36 mouse cellular contexts compared by ENCODE assay signal in the genomic region with DNA sequence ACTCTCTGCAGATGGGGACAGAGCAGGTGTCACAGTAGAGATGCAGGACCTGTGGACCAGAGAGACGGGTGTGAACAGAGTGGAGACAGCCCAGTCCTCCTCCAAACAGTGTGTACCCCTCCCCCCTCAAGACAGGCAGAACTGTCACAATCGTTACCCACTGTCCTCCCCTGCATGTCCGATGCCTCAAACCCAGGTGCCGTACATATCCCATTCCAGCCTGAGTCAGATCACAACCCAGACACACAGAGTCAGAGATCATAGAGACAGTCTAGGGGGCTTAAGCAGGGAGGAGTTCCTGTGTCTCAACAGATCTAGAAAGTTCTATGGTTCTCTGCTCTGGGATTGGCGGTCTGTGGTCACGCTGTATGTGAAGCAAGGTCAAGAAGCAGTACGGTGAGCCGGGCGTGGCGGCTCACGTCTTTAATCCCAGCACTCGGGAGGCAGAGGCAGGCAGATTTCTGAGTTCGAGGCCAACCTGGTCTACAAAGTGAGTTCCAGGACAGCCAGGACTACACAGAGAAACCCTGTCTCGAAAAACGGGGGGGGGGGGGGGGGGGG. TPM values are rescaled to one million over a fixed set of nuclear protein-coding genes. Genes with fewer than 3 reads are reported as not detected.
A peak's percentile ranks its signal among the peaks of the same experiment; 100 is the strongest.
DNase-seq lines count a peak whose midpoint lies in the region; ATAC-seq lines count a peak whose summit lies in the region.
"Had no signal": no experiment of that assay in that cellular context is flagged by ENCODE, and none has a peak within 500 bp of the region (broad histone marks: within the 10 kb centered on the region; RNA-seq: fewer than 3 reads in every experiment).

No protein-coding gene starts in this region.

- no peak overlapping the region for H3K4me2 ChIP-seq in intestine, embryonic 15.5 days (replicated peaks)
- H3K4me2 ChIP-seq: liver, embryonic 15.5 days had no signal

- H3K36me3 ChIP-seq in megakaryocyte, embryonic 14.5 days (replicated peaks; ENCODE audit: low read length): no peaks in the 10 kb centered on the region
- H3K36me3 ChIP-seq in intestine, embryonic 15.5 days: no peaks in the 10 kb centered on the region
- H3K36me3 ChIP-seq: embryonic facial prominence, embryonic 13.5 days; liver, embryonic 15.5 days; midbrain, embryonic 12.5 days; neural tube, embryonic 13.5 days had no signal

- intact Hi-C loops in heart, postnatal 25 days (cut with DNase I): no loop called here

- peak; percentile 76 for DNase-seq in heart, adult 11 months
- no peak for DNase-seq in heart, postnatal 25 days (ENCODE audit: low spot score)
- peak; percentile 78 for DNase-seq in R1 (ENCODE audit: low read depth, low spot score)
- DNase-seq in layer of hippocampus, postnatal 36 days: no peak
- DNase-seq: adrenal gland, postnatal 10 days; cerebellum, adult 11 months; cerebellum, adult 9-10 months; cerebellum, postnatal 36 days; forebrain, postnatal 0 days; lung, embryonic 14.5 days; lung, postnatal 14 days; right cerebral cortex, adult 18-20 months; thymus, adult 18-20 months; thymus, postnatal 25 days had no signal

- 91% methylated on average over 13 of the region's 15 CpGs for WGBS in intestine, embryonic 15.5 days

- no peak overlapping the region for H3K27ac ChIP-seq in intestine, embryonic 15.5 days
- H3K27ac ChIP-seq: kidney, postnatal 0 days; liver, embryonic 15.5 days; midbrain, embryonic 12.5 days; stomach, postnatal 0 days had no signal

- peaks cover 7% of the 10 kb centered on the region for H3K4me1 ChIP-seq in megakaryocyte, embryonic 14.5 days
- peaks cover 24% of the 10 kb centered on the region for H3K4me1 ChIP-seq in intestine, embryonic 15.5 days (replicated peaks)

- peaks cover 3% of the 10 kb centered on the region; the same call in 1 of the 2 replicates for H3K9me3 ChIP-seq in megakaryocyte, embryonic 14.5 days
- H3K9me3 ChIP-seq in intestine, embryonic 15.5 days: no peaks in the 10 kb centered on the region
- H3K9me3 ChIP-seq: embryonic facial prominence, embryonic 13.5 days; limb, embryonic 12.5 days; liver, embryonic 15.5 days; midbrain, embryonic 12.5 days; neural tube, embryonic 13.5 days had no signal

- no peak overlapping the region for H3K9ac ChIP-seq in intestine, embryonic 15.5 days
- H3K9ac ChIP-seq: embryonic facial prominence, embryonic 13.5 days; forebrain, postnatal 0 days; liver, embryonic 15.5 days; lung, embryonic 14.5 days; neural tube, embryonic 13.5 days had no signal

- ATAC-seq in megakaryocyte, adult 5-6 weeks (ENCODE audit: poor library complexity, severe bottlenecking): no peak
- no peak for ATAC-seq in intestine, embryonic 15.5 days
- ATAC-seq: hindbrain, embryonic 16.5 days had no signal

- H3K4me3 ChIP-seq in megakaryocyte, embryonic 14.5 days (replicated peaks): peak overlapping the region; percentile 50
- H3K4me3 ChIP-seq in intestine, embryonic 15.5 days (replicated peaks): no peak overlapping the region
- H3K4me3 ChIP-seq: embryonic facial prominence, embryonic 13.5 days; limb, embryonic 12.5 days; liver, embryonic 15.5 days; midbrain, embryonic 12.5 days; neural tube, embryonic 13.5 days had no signal

- H3K27me3 ChIP-seq in megakaryocyte, embryonic 14.5 days (replicated peaks): peaks cover 59% of the 10 kb centered on the region
- H3K27me3 ChIP-seq in intestine, embryonic 15.5 days (replicated peaks): no peaks in the 10 kb centered on the region
- H3K27me3 ChIP-seq: embryonic facial prominence, embryonic 13.5 days; limb, embryonic 12.5 days; liver, embryonic 15.5 days; midbrain, embryonic 12.5 days; neural tube, embryonic 13.5 days had no signal

RNA-seq across cellular contexts. Expression of a gene that starts 9.7 kb away (rescaled TPM):
- total RNA-seq in heart, postnatal 25 days (2021): not detected
- polyA plus RNA-seq in megakaryocyte, embryonic 14.5 days (2012; ENCODE audit: insufficient read depth, low replicate concordance): not detected in 2 replicates
- not detected in 2 replicates for total RNA-seq in megakaryocyte, adult 5-6 weeks (2015)
- not detected in 2 replicates for total RNA-seq in megakaryocyte, adult 5-6 weeks (2017)
- total RNA-seq in layer of hippocampus, postnatal 36 days (2021): not detected
- polyA plus RNA-seq in intestine, embryonic 15.5 days (2015; fragmentation: Nextera tagmentation; extraction: Ambion mirVana): 0.48 and 0.58 TPM in 2 replicates
- total RNA-seq: adrenal gland, postnatal 10 days; forebrain, postnatal 0 days; gastrocnemius, adult 8-10 months; gastrocnemius, postnatal 4 days; heart, adult 8-10 months; hematopoietic stem cell, adult 5-6 weeks; left cerebral cortex, postnatal 14 days; liver, adult 2 months had no signal
- polyA plus RNA-seq: forebrain, embryonic 11.5 days; forebrain, postnatal 0 days; hindbrain, embryonic 16.5 days; intestine, embryonic 14.5 days; kidney, adult 2 months; large intestine, adult 2 months; liver, adult 2 months; liver, embryonic 15.5 days; lung, embryonic 14.5 days; neural tube, embryonic 13.5 days; spleen, adult 2 months; stomach, postnatal 0 days had no signal

RNA-seq across cellular contexts. Expression of a gene that starts 20.4 kb away (rescaled TPM):
- total RNA-seq in heart, postnatal 25 days (2021): not detected
- polyA plus RNA-seq in megakaryocyte, embryonic 14.5 days (2012; ENCODE audit: insufficient read depth, low replicate concordance): not detected in 2 replicates
- total RNA-seq in megakaryocyte, adult 5-6 weeks (2015): 0.18 TPM in 1 of 2 replicates, not detected in the other
- 0.07 TPM in 1 of 2 replicates, not detected in the other for total RNA-seq in megakaryocyte, adult 5-6 weeks (2017)
- not detected for total RNA-seq in layer of hippocampus, postnatal 36 days (2021)
- 0.56 and 0.63 TPM in 2 replicates for polyA plus RNA-seq in intestine, embryonic 15.5 days (2015; fragmentation: Nextera tagmentation; extraction: Ambion mirVana)
- total RNA-seq: forebrain, postnatal 0 days; gastrocnemius, adult 8-10 months; gastrocnemius, postnatal 4 days; heart, adult 8-10 months; hematopoietic stem cell, adult 5-6 weeks; left cerebral cortex, postnatal 14 days had no signal
- polyA plus RNA-seq: forebrain, embryonic 11.5 days; forebrain, postnatal 0 days; hindbrain, embryonic 16.5 days; limb, embryonic 12.5 days; liver, embryonic 15.5 days; lung, embryonic 14.5 days; midbrain, embryonic 12.5 days; neural tube, embryonic 13.5 days; stomach, postnatal 0 days had no signal

RNA-seq across cellular contexts. Expression of a gene that starts 39.0 kb away (rescaled TPM):
- not detected for total RNA-seq in heart, postnatal 25 days (2021)
- 0.28 TPM in 1 of 2 replicates, not detected in the other for polyA plus RNA-seq in megakaryocyte, embryonic 14.5 days (2012; ENCODE audit: insufficient read depth, low replicate concordance)
- total RNA-seq in megakaryocyte, adult 5-6 weeks (2015): not detected in 2 replicates
- total RNA-seq in megakaryocyte, adult 5-6 weeks (2017): not detected in 2 replicates
- total RNA-seq in layer of hippocampus, postnatal 36 days (2021): 1 to 10 TPM; 1.1 to 1.5 TPM
- polyA plus RNA-seq in intestine, embryonic 15.5 days (2015; fragmentation: Nextera tagmentation; extraction: Ambion mirVana): 4.1 TPM in 2 replicates
- total RNA-seq: gastrocnemius, adult 8-10 months; heart, adult 8-10 months; hematopoietic stem cell, adult 5-6 weeks; liver, adult 2 months had no signal
- polyA plus RNA-seq: large intestine, adult 2 months; liver, adult 2 months had no signal

Comparison
In these comparisons a context has a peak if more than half of its experiments do, and no peak if none do; other contexts are left out.
1. DNase-seq: peak in heart, adult 11 months (single experiment) and R1 (single experiment); none in heart, postnatal 25 days (single experiment) and layer of hippocampus, postnatal 36 days (0 of 2).